Mouse (Mus musculus): Measurements from ENCODE around the gene Mrps21. TPM values are rescaled to one million over a fixed set of nuclear protein-coding genes. Genes with fewer than 3 reads are reported as not detected.
A peak's percentile ranks its signal among the peaks of the same experiment; 100 is the strongest.

The Mrps21 gene
- total and polyA plus RNA-seq, 3 experiments: 251 to 557 (median 317) TPM

GRCm38 (mm10) chr3:95829053-95829452 is 42.3 kb downstream of the Mrps21 start:
- dilution Hi-C loops (cut with MboI; ENCODE audit: extremely low pct_ligation_motif_present, extremely low pct_unique_long_range_greater_than_20kb, low sequenced_read_pairs): no loop called here
- Histone ChIP-seq H3K79me2 (replicated peaks; ENCODE audit: control insufficient read depth, extremely low read depth, insufficient read depth, poor library complexity, severe bottlenecking) (no peaks in the 10 kb centered on the region), H3K4me1 (ENCODE audit: control insufficient read depth in 1 of 2, insufficient read depth in 2 of 2) (no peaks in the 10 kb centered on the region), H3K27me3 (replicated peaks) (no peaks in the 10 kb centered on the region), H3K4me2 (ENCODE audit: insufficient read depth, low read depth, poor library complexity, severe bottlenecking) (no peak overlapping the region), H3K27ac (ENCODE audit: insufficient read depth, low read depth) (no peak overlapping the region), H3K9me3 (replicated peaks; ENCODE audit: low read length) (no peaks in the 10 kb centered on the region), H3K4me3 (replicated peaks in 1 of 3; ENCODE audit: low read depth in 2 of 3, low read length in 2 of 3, poor library complexity in 1 of 3) (no peak overlapping the region), H3K36me3 (replicated peaks in 1 of 2; ENCODE audit: control insufficient read depth in 1 of 2, insufficient read depth in 1 of 2, low read length in 1 of 2) (peaks cover 36 to 61% of the 10 kb centered on the region in 2 experiments), H3K9ac (ENCODE audit: insufficient read depth, low read depth) (no peak overlapping the region)
- in situ Hi-C loops (cut with MboI; ENCODE audit: low pct_ligation_motif_present, low pct_unique_long_range_greater_than_20kb, low sequenced_read_pairs): no loop called here
- TF ChIP-seq SIN3A (IDR thresholded peaks at IDR 0.05; ENCODE audit: low read length) (no peak), POLR2AphosphoS2 (IDR thresholded peaks at IDR 0.05; ENCODE audit: low read depth, low read length) (peak; percentile 75; the same call in 1 of the 2 replicates)
- no peak for DNase-seq (ENCODE audit: extremely low read depth)

DNA sequence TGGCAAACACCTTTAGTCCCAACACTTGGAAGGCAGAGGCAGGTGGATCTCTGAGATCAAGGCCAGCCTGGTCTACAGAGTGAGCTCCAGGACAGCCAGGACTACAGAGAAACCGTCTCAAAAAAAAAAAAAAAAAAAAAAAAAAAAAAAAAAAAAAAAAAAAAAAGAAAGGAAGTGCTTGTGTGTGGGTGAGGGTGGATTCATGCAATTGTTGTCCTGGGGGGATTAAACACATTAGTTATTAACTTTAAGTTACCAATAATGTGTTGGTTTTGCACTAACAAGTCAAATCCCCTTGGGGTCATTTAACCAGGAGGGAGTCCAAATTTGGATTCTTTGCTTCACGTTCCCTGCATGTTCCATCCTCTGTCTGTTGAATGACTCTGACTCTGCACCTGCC is 45.0 kb downstream of the Mrps21 start:
- Histone ChIP-seq H3K9me3 (replicated peaks; ENCODE audit: low read length) (no peaks in the 10 kb centered on the region), H3K79me2 (replicated peaks; ENCODE audit: control insufficient read depth, extremely low read depth, insufficient read depth, poor library complexity, severe bottlenecking) (no peaks in the 10 kb centered on the region), H3K36me3 (replicated peaks in 1 of 2; ENCODE audit: control insufficient read depth in 1 of 2, insufficient read depth in 1 of 2, low read length in 1 of 2) (peaks cover 17 to 37% of the 10 kb centered on the region in 2 experiments), H3K27ac (ENCODE audit: insufficient read depth, low read depth) (no peak overlapping the region), H3K4me1 (ENCODE audit: control insufficient read depth in 1 of 2, insufficient read depth in 2 of 2) (peaks cover 0 to 3% of the 10 kb centered on the region in 2 experiments; a peak in 1 of 4 replicates), H3K9ac (ENCODE audit: insufficient read depth, low read depth) (no peak overlapping the region), H3K4me3 (replicated peaks in 1 of 3; ENCODE audit: low read depth in 2 of 3, low read length in 2 of 3, poor library complexity in 1 of 3) (no peak overlapping the region), H3K27me3 (replicated peaks) (no peaks in the 10 kb centered on the region), H3K4me2 (ENCODE audit: insufficient read depth, low read depth, poor library complexity, severe bottlenecking) (no peak overlapping the region)
- dilution Hi-C loops (cut with MboI; ENCODE audit: extremely low pct_ligation_motif_present, extremely low pct_unique_long_range_greater_than_20kb, low sequenced_read_pairs) (no loop called here), in situ Hi-C loops (cut with MboI; ENCODE audit: low pct_ligation_motif_present, low pct_unique_long_range_greater_than_20kb, low sequenced_read_pairs) (no loop called here)
- no peak for DNase-seq (ENCODE audit: extremely low read depth)
- TF ChIP-seq BHLHE40 (IDR thresholded peaks at IDR 0.05; ENCODE audit: low read depth, low read length): no peak
- peak; percentile 79 for TF ChIP-seq ZNF384 (IDR thresholded peaks at IDR 0.05; ENCODE audit: low read depth, low read length)

DNA sequence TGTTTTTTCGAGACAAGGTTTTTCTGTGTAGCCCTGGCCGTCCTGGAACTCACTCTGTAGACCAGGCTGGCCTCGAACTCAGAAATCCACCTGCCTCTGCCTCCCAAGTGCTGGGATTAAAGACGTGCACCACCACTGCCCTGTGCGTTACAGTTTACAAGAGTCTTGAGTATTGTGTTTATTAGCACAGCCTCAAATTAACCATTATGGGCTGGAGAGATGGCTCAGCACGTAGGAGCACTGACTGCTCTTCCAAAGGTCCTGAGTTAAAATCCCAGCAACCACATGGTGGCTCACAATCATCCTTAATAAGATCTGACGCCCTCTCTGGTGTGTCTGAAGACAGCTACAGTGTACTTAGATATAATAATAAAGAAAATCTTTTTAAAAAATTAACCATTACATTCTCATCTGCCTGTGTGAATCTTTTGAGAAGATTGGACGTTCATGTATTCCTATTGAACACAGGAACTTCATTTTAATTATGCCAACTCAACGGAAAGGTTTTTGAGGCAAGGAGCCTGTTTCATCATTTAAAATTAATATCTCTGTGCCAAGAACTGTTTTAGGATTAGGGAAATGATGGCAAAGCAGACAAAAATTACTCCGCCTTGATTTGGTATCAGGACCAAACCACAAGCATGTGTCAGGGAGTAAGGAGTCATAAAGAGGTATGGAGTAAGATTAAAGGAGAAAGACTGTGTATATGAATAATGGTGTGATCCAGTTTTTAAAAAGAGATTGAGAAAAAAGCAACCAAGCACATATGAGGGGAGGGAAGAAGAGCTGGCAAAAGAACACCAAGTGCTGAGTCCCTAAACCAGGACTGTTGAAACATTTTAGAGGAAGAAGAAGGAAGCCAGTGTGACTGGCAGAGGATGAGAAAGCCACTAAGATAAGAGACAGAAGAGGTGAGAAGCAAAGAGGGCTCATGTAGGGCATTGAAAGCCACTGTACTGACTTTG is 51.0 kb downstream of the Mrps21 start:
- H3K9me3 ChIP-seq (replicated peaks; ENCODE audit: low read length): no peaks in the 10 kb centered on the region
- H3K36me3 ChIP-seq (replicated peaks in 1 of 2; ENCODE audit: control insufficient read depth in 1 of 2, insufficient read depth in 1 of 2, low read length in 1 of 2): peaks cover 0 to 10% of the 10 kb centered on the region in 2 experiments
- TF ChIP-seq CTCF (conservative IDR thresholded peaks at IDR 0.05 in 1 of 2, IDR thresholded peaks at IDR 0.05 in 1 of 2; ENCODE audit: low read depth in 2 of 2, low read length in 2 of 2) (peak in 1 of 2 experiments; percentile 29; a peak in 2 of 4 replicates), PAX5 (IDR thresholded peaks at IDR 0.05; ENCODE audit: low read length) (no peak), SIN3A (IDR thresholded peaks at IDR 0.05; ENCODE audit: low read length) (no peak; the same call in 1 of the 2 replicates), TBP (conservative IDR thresholded peaks at IDR 0.05; ENCODE audit: low read depth, low read length) (no peak), ELF1 (IDR thresholded peaks at IDR 0.05; ENCODE audit: low read depth, low read length) (no peak; the same call in 1 of the 2 replicates), RCOR1 (conservative IDR thresholded peaks at IDR 0.05; ENCODE audit: low read depth, low read length) (no peak), CHD1 (IDR thresholded peaks at IDR 0.05; ENCODE audit: low read depth, low read length) (peak; percentile 30; the same call in 1 of the 2 replicates), CHD2 (IDR thresholded peaks at IDR 0.05; ENCODE audit: low read length) (no peak), JUN (IDR thresholded peaks at IDR 0.05; ENCODE audit: insufficient read depth, low read depth, low read length) (no peak), E2F4 (IDR thresholded peaks at IDR 0.05; ENCODE audit: insufficient replicate concordance, low read depth, low read length) (no peak), MAX (IDR thresholded peaks at IDR 0.05; ENCODE audit: low read length) (no peak), BHLHE40 (IDR thresholded peaks at IDR 0.05; ENCODE audit: low read depth, low read length) (no peak), ZKSCAN1 (IDR thresholded peaks at IDR 0.05; ENCODE audit: borderline replicate concordance, low read depth, low read length) (no peak), GABPA (IDR thresholded peaks at IDR 0.05; ENCODE audit: insufficient replicate concordance, low read depth, low read length) (no peak), MEF2A (IDR thresholded peaks at IDR 0.05; ENCODE audit: borderline replicate concordance, low read depth, low read length) (0 out of 2 replicates have a peak, but pooled peaks have one; percentile 25), ZC3H11A (IDR thresholded peaks at IDR 0.05; ENCODE audit: low read depth, low read length) (no peak), NELFE (IDR thresholded peaks at IDR 0.05; ENCODE audit: low read depth, low read length) (0 out of 2 replicates have a peak, but pooled peaks have one; percentile 15)
- H3K27me3 ChIP-seq (replicated peaks): no peaks in the 10 kb centered on the region
- peak overlapping the region; percentile 58 for H3K9ac ChIP-seq (ENCODE audit: insufficient read depth, low read depth)
- dilution Hi-C loops (cut with MboI; ENCODE audit: extremely low pct_ligation_motif_present, extremely low pct_unique_long_range_greater_than_20kb, low sequenced_read_pairs) (no loop called here), in situ Hi-C loops (cut with MboI; ENCODE audit: low pct_ligation_motif_present, low pct_unique_long_range_greater_than_20kb, low sequenced_read_pairs) (no loop called here)
- H3K4me2 ChIP-seq (ENCODE audit: insufficient read depth, low read depth, poor library complexity, severe bottlenecking): peak overlapping the region; percentile 85
- peak; percentile 21 for DNase-seq (ENCODE audit: extremely low read depth)
- H3K27ac ChIP-seq (ENCODE audit: insufficient read depth, low read depth): peak overlapping the region; percentile 90
- peaks cover 31% of the 10 kb centered on the region for H3K79me2 ChIP-seq (replicated peaks; ENCODE audit: control insufficient read depth, extremely low read depth, insufficient read depth, poor library complexity, severe bottlenecking)
- peak overlapping the region; percentile 52 to 74 (median 61) for H3K4me3 ChIP-seq (replicated peaks in 1 of 3; ENCODE audit: low read depth in 2 of 3, low read length in 2 of 3, poor library complexity in 1 of 3)
- H3K4me1 ChIP-seq (ENCODE audit: control insufficient read depth in 1 of 2, insufficient read depth in 2 of 2): peaks cover 4 to 25% of the 10 kb centered on the region in 2 experiments; a peak in 2 of 4 replicates
